Mouse (Mus musculus): ENCODE results near the gene Arl6ip1. TPM values are rescaled to one million over a fixed set of nuclear protein-coding genes. Genes with fewer than 3 reads are reported as not detected.

Arl6ip1 gene
- total and polyA plus RNA-seq, 3 experiments = 214 to 248 (median 234) TPM

GRCm38 (mm10) chr7:118079987-118080386, 49.5 kb downstream of the Arl6ip1 start:
- Histone ChIP-seq H3K27me3 (replicated peaks) (no peaks in the 10 kb centered on the region), H3K36me3 (replicated peaks in 1 of 2; ENCODE audit: control insufficient read depth in 1 of 2, insufficient read depth in 1 of 2, low read length in 1 of 2) (no peaks in the 10 kb centered on the region), H3K79me2 (replicated peaks; ENCODE audit: control insufficient read depth, extremely low read depth, insufficient read depth, poor library complexity, severe bottlenecking) (no peaks in the 10 kb centered on the region), H3K4me3 (replicated peaks in 1 of 3; ENCODE audit: low read depth in 2 of 3, low read length in 2 of 3, poor library complexity in 1 of 3) (no peak overlapping the region), H3K27ac (ENCODE audit: insufficient read depth, low read depth) (no peak overlapping the region), H3K4me2 (ENCODE audit: insufficient read depth, low read depth, poor library complexity, severe bottlenecking) (no peak overlapping the region), H3K9me3 (replicated peaks; ENCODE audit: low read length) (peaks cover 2% of the 10 kb centered on the region), H3K9ac (ENCODE audit: insufficient read depth, low read depth) (no peak overlapping the region), H3K4me1 (ENCODE audit: control insufficient read depth in 1 of 2, insufficient read depth in 2 of 2) (peaks cover 0 to 10% of the 10 kb centered on the region in 2 experiments; a peak in 2 of 4 replicates)
- dilution Hi-C loops (cut with MboI; ENCODE audit: extremely low pct_ligation_motif_present, extremely low pct_unique_long_range_greater_than_20kb, low sequenced_read_pairs) = no loop called here
- TF ChIP-seq IRF4 (IDR thresholded peaks at IDR 0.05; ENCODE audit: low read depth, low read length) (no peak), TCF12 (IDR thresholded peaks at IDR 0.05; ENCODE audit: low read depth, low read length) (no peak), USF2 (conservative IDR thresholded peaks at IDR 0.05; ENCODE audit: low read depth, low read length) (no peak), MEF2A (IDR thresholded peaks at IDR 0.05; ENCODE audit: borderline replicate concordance, low read depth, low read length) (no peak), KAT2A (IDR thresholded peaks at IDR 0.05; ENCODE audit: insufficient replicate concordance, low read length) (no peak), USF1 (IDR thresholded peaks at IDR 0.05; ENCODE audit: low read depth, low read length) (no peak), JUN (IDR thresholded peaks at IDR 0.05; ENCODE audit: insufficient read depth, low read depth, low read length) (no peak), ZNF384 (IDR thresholded peaks at IDR 0.05; ENCODE audit: low read depth, low read length) (no peak)
- DNase-seq (ENCODE audit: extremely low read depth) = no peak
- in situ Hi-C loops (cut with MboI; ENCODE audit: low pct_ligation_motif_present, low pct_unique_long_range_greater_than_20kb, low sequenced_read_pairs) = no loop called here

GRCm38 (mm10) chr7:118079097-118079496, 50.4 kb downstream of the Arl6ip1 start:
- dilution Hi-C loops (cut with MboI; ENCODE audit: extremely low pct_ligation_motif_present, extremely low pct_unique_long_range_greater_than_20kb, low sequenced_read_pairs) = no loop called here
- H3K4me3 ChIP-seq (replicated peaks in 1 of 3; ENCODE audit: low read depth in 2 of 3, low read length in 2 of 3, poor library complexity in 1 of 3) = no peak overlapping the region
- H3K4me1 ChIP-seq (ENCODE audit: control insufficient read depth in 1 of 2, insufficient read depth in 2 of 2) = peaks cover 0 to 10% of the 10 kb centered on the region in 2 experiments; a peak in 2 of 4 replicates
- no peak for DNase-seq (ENCODE audit: extremely low read depth)
- TF ChIP-seq CTCF (conservative IDR thresholded peaks at IDR 0.05 in 1 of 2, IDR thresholded peaks at IDR 0.05 in 1 of 2; ENCODE audit: low read depth in 2 of 2, low read length in 2 of 2) (peak; percentile 15 to 21; a peak in 3 of 4 replicates), SMC3 (IDR thresholded peaks at IDR 0.05; ENCODE audit: low read depth, low read length) (peak; percentile 19; the same call in 1 of the 2 replicates), BHLHE40 (IDR thresholded peaks at IDR 0.05; ENCODE audit: low read depth, low read length) (no peak), NRF1 (IDR thresholded peaks at IDR 0.05; ENCODE audit: low read depth, low read length) (no peak), POLR2AphosphoS2 (IDR thresholded peaks at IDR 0.05; ENCODE audit: low read depth, low read length) (no peak)
- no peaks in the 10 kb centered on the region for H3K36me3 ChIP-seq (replicated peaks in 1 of 2; ENCODE audit: control insufficient read depth in 1 of 2, insufficient read depth in 1 of 2, low read length in 1 of 2)
- H3K27ac ChIP-seq (ENCODE audit: insufficient read depth, low read depth) = no peak overlapping the region
- in situ Hi-C loops (cut with MboI; ENCODE audit: low pct_ligation_motif_present, low pct_unique_long_range_greater_than_20kb, low sequenced_read_pairs) = no loop called here
- H3K79me2 ChIP-seq (replicated peaks; ENCODE audit: control insufficient read depth, extremely low read depth, insufficient read depth, poor library complexity, severe bottlenecking) = no peaks in the 10 kb centered on the region
- H3K4me2 ChIP-seq (ENCODE audit: insufficient read depth, low read depth, poor library complexity, severe bottlenecking) = no peak overlapping the region
- H3K9me3 ChIP-seq (replicated peaks; ENCODE audit: low read length) = peaks cover 2% of the 10 kb centered on the region
- H3K27me3 ChIP-seq (replicated peaks) = no peaks in the 10 kb centered on the region
- no peak overlapping the region for H3K9ac ChIP-seq (ENCODE audit: insufficient read depth, low read depth)

Other genes starting within 250 kb of the Arl6ip1 start
- gene Rps15a, start 13.5 kb downstream of the Arl6ip1 start, total RNA-seq (2012; rRNA removed) = 2,766 and 3,118 TPM in 2 replicates
- 2,652 and 2,996 TPM in 2 replicates for gene Rps15a, start 13.5 kb downstream of the Arl6ip1 start, total RNA-seq (2014; rRNA removed)
- gene Rps15a, start 13.5 kb downstream of the Arl6ip1 start, polyA plus RNA-seq (2012; ENCODE audit: insufficient read length, low read depth) = 774 and 1,002 TPM in 2 replicates
- 28.0 and 29.2 TPM in 2 replicates for gene Smg1, start 114.0 kb upstream of the Arl6ip1 start, total RNA-seq (2012; rRNA removed)
- gene Smg1, start 114.0 kb upstream of the Arl6ip1 start, total RNA-seq (2014; rRNA removed) = 16.1 and 17.7 TPM in 2 replicates
- gene Smg1, start 114.0 kb upstream of the Arl6ip1 start, polyA plus RNA-seq (2012; ENCODE audit: insufficient read length, low read depth) = 33.2 and 35.0 TPM in 2 replicates

Measured in CH12.LX (cell line).